Mouse (Mus musculus) activated CD4-positive, CD25-positive, alpha-beta regulatory T cell, adult 4 months (primary cell): ENCODE measurements around the gene Galnt9. TPM values are rescaled to one million over a fixed set of nuclear protein-coding genes. Genes with fewer than 3 reads are reported as not detected.
A peak's percentile ranks its signal among the peaks of the same experiment; 100 is the strongest.

Experiments used
- ATAC-seq: one replicate; pipeline ENCODE4 v1.8.0; 2017
- polyA plus RNA-seq, 2 experiments: library from polyadenylated mRNA; unstranded; fragments of 100-300 nt; shearing (Covaris generic); gene quantifications; one replicate each; pipeline ENCODE4 v1.2.1; 2017

Galnt9 gene
- 1 to 10 TPM; 3.1 to 4.0 TPM for polyA plus RNA-seq

DNA sequence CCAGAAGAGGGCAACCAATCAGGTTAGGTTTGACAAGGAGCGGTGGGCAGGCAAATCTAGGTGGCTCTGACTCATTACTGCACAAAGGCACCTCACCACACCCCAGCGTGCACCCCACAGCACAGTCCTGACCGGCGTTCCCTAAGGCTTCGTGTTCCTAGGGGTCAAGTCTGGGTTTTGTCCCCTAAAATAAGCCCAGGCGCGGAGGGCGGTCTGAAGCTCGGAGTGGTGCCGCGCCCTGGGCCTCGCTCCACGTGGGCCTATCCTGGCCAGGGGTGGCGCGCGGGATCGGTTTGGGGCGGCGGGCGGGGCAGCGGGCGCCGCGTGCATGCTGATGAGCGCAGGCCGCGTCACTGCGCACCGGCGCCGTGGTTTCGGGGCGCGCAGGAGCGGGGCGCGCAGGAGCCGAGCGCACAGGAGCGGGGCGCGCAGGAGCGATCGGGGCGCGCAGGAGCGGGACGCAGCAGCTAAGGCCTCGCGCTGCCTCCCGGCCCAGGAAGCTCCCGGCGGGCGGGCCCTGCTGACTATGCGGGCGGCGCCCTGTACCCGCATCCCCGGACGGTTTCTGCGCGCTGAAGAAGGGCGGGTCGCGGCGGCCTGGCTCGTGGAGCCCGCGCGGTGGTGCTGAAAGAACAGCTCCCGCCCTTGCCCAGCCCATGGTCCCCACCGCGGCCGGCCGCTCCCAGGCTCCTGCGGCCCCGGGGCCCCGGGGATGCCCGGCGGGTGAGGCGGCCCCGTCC lies at the start of gene Galnt9:
Gene Galnt9, plus strand, starts transcription at position 405 of the 740 bp plus-strand sequence.
- ATAC-seq, result no peak

DNA sequence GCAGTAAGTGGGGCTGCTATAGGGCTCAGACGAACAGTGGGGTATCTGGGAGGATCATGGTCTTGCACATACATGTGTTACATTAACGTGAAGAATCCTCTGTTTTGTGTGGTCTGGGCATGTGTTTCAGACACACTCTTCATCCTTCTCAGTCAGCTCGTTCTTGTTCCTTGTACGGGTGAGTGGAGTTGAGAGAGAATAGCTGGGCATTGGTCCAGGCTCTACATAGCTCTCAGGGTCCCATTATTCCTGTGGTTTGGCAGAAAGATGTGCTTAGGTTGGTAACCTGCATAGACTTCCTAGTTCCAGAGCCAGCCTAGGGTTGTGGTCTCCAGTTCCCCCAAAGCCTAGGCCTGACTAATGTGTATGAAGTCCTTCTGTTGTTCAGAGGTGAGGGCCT lies 49.8 kb upstream of the Galnt9 start:
- ATAC-seq, result no peak

DNA sequence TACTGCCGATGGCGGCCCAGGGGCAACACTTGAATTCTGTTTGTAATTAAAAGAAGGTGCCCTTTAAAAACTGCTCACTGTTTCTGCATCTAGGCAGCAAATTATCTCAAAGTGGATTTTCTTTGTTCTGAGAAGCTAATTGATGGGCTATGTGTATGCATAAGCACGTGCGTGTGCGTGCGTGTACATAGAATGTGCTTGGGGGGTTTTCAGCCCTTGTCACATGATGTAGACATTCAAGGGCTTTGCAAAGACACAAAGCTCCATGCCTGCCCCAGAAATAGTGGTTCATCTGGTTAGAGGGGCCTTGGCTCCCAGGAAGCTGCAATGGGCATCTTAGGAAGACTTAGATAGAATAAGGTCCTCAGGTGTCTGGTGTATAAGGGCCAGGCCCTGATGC lies 49.1 kb upstream of the Galnt9 start:
- no peak for ATAC-seq

DNA sequence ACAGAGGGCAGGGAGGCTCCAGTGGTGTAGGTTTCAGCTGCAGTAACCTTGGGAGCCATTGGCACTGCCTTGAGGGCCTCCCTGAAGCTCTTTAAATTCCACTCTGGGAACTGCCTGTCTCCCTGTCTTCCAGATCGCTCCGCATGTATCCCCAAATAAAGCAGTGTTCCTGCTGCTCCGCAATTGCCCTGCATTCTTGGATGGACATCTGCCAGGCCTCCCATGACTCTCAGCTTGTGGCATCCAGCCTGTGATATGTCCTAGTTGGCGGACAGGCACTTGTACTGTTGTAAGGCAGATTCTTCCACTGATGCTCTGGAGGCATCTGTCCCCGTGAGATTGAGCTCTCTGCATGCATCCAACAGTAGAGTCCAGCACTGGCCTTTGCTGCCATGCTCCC lies 46.6 kb upstream of the Galnt9 start:
- ATAC-seq, result no peak

DNA sequence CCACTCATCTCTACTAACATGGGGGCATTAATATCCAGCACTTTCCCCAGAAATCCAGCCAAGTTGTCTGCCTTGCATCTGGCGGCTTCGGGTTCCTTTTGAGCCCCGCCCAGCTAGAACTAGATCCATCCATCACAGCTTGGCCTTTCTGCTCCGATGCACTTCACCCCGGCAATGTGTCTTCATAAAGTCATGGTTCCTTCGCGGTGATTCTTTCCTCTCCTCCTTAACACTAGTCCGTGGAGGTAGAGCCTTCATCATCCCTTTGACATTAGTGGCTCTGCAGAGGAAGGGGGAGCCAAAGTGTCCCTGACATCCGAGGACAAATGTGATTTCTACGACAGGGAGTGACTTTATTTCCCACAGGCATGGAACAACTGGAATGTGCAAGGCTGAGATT lies 46.1 kb upstream of the Galnt9 start:
- no peak for ATAC-seq

DNA sequence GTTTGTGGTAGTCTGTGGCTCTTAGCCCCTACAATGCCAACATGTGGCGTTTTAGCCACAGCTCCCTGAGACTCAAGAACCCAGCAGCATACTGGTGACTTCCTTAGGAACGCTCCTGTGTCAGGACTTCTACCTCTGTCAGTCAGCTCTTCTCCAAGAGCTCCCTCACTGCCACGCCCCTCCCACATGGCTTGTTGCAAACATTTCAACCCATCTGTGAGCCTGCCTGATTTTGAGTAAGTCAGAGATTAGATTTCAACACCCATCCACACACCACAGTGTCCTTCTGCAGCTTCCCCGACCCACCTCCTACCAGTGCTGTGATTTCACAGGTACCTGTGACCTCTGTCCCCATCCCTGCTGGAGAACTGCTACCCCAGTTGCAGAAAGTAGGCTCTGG lies 43.9 kb upstream of the Galnt9 start:
- no peak for ATAC-seq

DNA sequence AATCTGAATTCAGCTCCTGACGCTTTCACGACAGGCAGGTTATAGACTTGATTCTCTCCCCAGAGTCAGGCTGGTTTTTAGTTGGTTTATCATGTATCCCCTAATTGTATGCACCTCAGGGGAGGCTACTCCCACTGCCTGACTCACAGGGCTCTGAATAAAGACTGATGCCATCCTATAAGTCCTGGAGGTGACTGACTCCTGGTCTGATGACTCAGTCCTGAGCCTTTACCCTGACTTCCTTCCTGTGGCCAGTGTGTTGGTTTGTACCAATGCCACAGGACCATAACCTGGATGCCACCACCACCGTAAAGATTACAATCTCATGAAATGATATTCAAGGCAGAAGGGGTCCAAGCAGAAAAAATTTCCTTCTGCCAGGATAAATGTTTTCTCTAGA lies 40.8 kb upstream of the Galnt9 start:
- ATAC-seq, result no peak

DNA sequence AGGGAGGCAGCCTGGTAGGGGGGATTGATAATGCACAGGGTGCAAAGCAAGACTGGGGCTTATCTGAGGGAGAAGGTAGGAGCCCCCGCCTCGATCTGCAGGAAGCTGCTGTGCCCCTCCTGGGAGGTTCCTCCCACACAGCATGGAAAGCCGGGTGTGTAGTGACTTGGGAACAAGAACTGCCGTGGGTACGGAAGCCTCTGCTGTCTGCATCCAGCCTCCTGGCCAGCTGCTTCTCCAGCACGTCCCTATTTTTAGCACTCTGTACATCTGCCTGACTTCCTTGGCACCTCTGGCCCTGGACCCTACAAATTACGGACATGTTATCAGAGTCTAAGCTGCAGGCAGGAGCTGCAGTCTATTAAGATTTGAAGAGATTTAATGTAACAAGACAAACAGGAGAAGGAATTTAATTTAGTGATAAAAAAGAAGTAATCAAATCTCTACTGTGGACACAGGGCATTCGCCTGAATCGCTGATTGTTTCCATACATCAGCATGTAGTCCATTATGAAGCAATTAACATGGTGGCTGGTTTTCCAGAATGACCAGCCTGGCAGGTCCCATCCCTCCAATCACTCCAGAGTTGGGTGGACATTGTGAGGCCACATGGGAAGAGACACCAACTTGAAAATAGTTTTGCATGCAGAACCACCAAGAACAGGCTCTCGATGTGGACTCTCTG lies 38.4 kb upstream of the Galnt9 start:
- no peak for ATAC-seq

DNA sequence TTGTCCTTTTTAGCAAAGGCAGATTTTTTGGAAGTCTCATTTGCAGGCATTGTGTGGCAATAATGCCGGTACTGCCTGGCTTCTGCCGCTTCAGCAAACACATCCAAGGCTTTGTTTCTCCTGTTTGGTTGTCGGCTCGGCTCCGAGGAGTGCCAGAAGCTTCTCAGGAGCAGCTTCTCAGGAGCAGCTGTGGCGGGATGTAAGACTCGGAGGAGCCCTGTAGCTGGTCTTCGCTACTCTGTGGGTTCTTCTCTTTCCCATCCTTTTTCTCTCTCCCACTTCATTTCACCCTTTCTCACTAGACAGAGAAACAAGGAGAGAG lies 37.9 kb upstream of the Galnt9 start:
- ATAC-seq, result no peak

DNA sequence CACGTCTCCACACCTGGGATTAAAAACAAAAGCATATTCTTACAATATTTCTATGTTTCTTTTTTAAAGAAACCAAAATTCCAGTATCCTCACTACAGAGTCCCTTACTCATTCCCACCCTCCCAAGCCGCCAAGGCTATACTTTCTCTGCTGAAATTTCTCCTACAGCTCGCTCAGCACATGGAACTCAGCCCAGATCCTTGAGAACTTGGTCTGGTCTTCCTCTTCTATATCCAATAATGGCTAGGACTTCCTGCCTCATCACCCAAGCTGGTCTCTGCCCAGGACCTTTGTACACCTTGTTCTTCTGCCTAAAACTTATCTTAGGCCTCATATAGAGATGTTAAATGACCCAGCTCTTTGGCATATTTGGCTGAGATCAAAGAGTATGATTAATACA lies 37.3 kb upstream of the Galnt9 start:
- no peak for ATAC-seq

DNA sequence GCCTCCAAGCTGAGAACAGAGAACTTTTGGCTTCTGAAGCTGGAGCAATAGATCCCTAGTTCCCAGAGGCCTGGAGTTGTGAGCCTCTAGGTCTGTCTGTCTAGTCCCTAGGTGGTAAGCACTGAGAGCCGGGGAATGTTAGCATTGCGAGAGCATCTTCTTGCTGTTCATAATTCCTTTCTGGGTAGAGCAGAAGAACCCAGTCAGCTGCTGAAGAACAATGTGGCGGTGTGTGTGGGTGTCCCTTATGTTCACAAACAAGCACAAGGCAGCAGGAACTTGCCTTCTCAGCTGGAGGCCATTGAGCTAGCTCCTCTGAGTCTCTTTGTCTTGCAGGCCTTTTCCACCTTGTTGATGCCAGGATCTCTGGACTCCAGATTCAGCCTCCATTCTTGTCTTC lies 36.2 kb upstream of the Galnt9 start:
- no peak for ATAC-seq

DNA sequence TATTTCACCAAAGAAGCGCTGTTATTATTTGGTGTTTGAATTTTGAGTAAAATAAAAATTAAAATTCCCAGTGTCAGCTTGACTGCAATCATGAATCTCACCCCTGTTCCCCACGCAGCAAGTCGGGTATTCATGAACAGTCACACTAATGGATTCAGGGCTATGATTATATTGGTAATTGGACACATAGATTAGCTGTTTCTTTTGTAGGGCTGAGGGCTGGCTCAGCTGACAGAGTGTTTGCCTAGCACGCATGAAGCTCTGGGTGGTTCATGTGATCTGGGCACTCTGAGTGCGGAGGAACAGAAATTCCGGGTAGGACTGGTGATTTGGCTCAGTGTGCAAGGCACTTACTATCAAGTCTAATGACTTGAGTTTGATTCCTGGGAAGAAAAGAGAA lies 33.8 kb upstream of the Galnt9 start:
- ATAC-seq, result no peak

DNA sequence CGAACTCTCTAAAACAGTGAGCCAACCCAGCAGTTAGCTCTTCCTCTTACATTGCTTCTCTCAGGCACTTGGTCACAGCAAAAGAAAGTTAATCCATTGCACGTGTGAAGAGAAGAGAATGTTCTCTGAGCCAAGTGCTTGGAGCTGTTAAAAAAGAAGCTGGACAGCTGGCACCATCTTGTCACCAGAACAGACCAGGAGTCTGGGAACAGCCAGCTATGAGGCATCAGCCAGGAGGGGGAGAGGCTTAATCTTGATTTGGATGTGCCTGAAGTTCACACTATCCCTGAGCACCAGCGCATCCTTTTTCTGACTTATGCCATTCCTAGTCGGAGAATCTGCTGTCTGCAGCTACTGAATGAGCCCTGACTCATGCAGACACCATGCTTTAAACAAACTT lies 30.4 kb upstream of the Galnt9 start:
- ATAC-seq, result no peak

DNA sequence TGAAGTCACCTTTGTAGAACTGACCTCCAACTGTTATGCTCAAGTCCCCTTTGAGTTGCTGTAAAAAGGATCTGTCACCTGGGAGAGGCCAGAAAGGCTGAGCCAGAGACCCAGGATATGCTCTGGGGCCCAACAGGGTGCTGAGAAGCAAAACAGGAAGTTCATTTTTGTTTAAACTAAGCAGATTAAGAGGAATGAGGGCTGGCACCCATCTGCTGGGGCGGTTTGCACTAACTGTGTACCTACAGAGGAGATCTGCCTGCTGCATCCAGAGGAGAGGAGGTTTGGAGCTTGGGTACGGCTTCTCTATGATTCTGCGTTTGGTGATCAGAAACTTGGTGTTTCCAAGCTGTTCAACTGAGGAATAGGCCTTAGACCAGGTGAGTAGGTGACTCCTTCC lies 29.5 kb upstream of the Galnt9 start:
- ATAC-seq, result peak; percentile 81

DNA sequence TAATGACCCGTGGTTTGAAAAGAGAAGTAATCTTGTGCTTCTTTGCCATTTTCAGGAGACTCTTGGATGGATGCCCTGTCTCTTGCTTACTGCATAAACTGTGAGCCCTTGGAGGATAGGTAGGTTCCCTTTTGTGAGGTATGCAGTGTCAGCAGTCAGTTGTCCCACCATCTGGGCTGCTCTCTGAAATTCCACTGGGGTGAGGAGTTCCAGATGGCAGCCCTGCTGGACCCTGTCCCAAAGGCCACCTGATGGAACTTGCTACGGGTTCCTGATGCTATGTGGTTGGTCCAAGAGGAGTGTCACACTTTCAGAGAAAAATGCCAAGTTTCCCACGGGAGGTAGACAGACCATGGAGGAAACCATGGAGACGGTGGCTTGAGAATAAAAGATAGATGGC lies 27.8 kb upstream of the Galnt9 start:
- no peak for ATAC-seq

DNA sequence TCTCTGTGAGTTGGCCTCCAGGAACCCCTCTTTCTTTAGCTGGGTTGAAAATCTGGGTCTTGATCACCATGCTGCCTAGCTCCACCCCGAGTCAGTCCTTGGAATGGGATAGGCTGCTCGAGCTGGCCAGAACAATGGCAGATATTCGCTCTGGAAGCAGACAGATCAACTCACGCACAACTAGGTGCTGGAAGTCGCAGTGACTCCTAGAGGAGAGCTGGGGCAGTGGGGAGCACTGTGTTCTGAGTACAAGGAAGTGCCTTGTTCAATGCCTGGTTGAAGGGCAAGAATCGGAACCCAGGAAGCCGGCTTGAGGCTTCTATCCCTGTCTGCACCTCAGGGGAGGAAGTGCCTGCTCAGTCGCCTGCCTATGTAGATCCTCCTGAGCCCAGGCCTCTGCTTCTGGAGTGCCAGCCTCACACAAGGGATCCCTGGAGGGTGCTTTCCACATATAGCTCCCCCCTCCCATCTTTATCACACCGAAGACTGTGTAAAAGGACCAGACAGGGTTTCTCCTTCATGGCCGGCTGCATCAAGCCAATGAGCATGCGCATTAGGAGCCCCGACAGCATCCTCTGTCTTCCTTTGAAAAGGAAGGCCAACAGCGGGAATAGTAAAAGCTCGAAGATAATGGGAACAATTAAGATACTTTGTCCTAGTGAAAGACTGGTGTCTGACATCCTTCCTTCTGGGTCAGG lies 25.9 kb upstream of the Galnt9 start:
- no peak for ATAC-seq

DNA sequence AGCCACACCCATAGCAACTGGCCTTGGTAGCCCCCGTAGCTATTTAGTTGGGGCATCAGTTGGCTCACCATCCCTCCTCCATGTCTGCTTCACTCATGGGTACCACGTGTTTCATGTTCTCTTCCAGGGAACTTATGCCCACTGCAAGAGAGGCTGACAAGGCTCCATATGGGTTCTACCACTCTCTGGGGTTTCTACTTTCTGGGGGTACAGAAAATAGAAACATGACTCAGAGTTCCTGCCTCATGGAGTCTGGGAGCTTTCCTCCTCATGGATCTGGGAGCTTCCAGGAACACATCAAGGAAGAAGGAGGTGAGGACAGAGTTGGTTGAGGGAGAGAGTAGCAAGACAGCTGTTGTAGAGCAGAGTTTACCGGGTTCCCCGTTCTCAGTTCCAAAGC lies 23.2 kb upstream of the Galnt9 start:
- ATAC-seq, result no peak

DNA sequence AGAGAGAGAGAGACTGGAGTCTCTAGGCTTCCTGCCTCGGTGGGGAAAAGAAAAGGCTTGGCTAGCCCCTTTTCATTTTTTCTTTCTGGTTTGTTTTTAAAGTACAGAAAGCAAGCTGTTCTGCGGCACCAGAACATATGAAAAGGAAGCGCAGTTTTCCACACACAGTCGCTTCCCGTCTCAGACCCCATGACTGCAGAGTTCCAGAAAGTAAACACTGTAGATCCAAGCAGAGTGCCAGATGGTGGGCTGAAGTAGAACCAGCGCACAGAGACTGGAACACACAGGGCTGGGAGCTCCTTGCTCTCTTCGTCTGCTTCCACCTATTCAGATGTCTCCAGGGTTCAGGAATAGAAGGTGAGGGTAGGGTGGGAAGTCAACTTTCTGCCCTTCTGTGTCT lies 22.3 kb upstream of the Galnt9 start:
- no peak for ATAC-seq

DNA sequence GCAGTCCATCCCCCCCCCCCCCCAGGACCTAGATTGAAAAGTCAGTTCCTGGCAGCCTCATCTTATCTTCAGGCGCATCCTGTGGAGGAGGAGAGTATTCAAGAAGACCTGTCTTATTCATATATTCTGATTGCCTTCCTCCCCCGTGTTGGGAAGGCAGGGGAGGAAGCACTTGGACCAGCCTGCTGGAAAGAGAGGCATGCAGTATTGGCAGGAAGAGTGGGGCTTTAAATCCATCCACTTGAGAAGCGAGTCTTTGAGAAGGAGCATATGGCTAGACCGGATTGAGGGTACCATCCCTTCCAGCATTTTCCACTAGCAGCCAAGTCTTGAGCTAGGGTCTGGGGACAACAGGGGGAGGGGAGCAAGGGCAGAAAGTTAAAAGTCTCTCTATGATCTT lies 20.9 kb upstream of the Galnt9 start:
- ATAC-seq, result no peak

DNA sequence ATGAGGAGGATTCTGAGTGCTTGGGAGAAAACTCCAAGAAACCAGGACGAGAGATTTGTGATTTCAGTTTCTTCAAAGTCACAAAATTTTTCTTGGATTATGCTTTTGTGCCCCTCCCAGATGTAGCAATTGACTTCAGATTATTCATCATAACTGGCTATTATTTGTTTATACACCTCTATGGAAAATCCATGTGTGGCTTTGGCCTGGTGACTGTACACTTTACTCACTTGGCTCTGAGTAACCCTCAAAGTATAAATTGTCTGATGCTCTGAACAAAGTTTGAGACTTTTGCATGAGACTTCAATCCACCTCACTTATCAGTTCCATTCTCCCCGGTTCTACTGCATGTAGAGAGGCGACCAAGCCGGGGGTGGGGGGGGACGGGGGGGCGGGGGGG lies 18.5 kb upstream of the Galnt9 start:
- ATAC-seq, result no peak

DNA sequence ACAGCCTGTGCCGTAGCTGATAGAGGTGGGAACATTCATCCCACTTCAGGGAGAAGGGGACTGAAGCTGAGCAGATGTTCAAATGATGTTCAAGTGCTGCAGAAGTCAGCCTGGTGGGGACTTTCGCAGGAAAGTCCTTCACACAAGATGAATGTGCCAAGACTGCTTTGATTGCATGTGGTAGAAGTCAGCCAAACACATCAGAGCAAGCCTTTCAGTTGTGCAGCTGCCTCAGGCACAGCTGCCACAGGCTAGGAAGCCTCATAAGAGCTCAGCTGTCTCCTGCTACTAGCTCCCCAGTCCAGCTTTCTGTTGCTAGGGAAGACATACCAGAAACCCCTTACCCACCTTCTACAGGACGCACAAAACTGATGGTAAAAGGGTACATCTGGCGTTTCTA lies 17.6 kb upstream of the Galnt9 start:
- no peak for ATAC-seq

DNA sequence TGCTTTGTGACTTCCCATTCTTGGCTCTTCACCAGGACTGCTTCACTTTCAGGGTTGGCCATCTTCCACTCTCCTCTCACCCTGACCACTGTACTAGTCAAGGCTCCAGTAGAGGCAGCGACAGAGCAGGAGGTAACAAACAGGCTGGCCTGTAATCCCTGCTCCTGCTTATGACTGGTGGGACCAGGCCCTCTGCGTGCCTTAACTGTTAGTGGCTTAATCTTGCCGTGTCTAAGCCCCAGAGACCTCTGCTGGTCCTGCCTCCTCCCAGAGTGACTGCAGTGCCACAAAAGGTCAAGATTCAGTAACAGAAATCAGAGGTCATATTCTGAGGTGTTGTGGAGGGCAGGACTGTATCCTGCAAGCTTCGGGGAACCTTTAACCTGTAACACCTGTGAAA lies 13.1 kb upstream of the Galnt9 start:
- no peak for ATAC-seq

DNA sequence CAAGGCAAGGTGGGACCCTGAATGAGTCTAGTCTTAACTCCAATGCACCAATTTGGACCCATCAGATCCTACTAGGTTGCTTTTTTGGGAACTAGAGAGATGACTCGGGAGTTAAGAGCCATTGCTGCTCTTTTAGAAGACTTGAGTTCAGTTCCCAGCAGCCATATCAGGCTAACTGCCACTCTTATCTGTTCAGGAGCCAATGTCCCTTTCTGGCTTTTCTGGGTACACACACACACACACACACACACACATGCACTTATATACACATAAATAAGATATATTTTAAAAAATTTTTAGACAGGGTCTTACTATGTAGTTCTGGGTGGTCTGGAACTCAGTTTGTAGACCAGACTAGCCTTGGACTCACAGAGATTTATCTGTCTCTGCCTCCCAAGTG lies 9.8 kb upstream of the Galnt9 start:
- no peak for ATAC-seq

DNA sequence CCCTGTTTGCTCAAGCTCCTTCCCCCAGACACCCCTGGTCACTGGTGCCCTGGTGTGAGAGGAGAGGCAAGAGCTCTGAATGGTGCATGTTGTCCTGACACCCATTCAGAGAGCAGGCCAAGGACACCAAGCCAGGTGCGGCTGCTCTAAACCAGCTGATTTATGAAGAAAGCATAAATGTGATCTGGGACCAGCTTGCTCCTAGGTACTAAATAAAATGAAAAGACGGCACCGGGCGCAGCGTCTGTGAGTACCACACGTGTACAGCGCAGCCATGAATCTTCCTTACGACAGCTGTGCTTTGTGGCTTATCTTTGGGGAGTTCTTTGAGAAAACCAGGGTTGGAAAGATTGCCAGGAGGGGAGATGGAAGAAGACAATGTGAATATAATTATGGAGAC lies 8.2 kb upstream of the Galnt9 start:
- ATAC-seq, result no peak
